Mouse (Mus musculus) olfactory bulb, adult 2 months (tissue): ENCODE measurements at regions not wholly inside any gene's neighbourhood (a gene's known extent, or its start where the extent isn't known, plus 50 kb on each side); places are given as distances from the start of the nearest gene placed in this dataset.

Source experiments
- CTCF ChIP-seq: fragments of 200-500 bp; IDR thresholded peaks from 2 replicates; pipeline ENCODE4 v1.5.1; 2012; ENCODE audit warnings: low read depth, mild to moderate bottlenecking, low read length, moderate library complexity; ENCODE audit not compliant: insufficient read depth
- POLR2A ChIP-seq: fragments of 200-500 bp; IDR thresholded peaks from 2 replicates; pipeline ENCODE4 v1.6.1; 2012; ENCODE audit warnings: mild to moderate bottlenecking, low read depth, low read length, moderate library complexity; ENCODE audit not compliant: insufficient read depth

DNA sequence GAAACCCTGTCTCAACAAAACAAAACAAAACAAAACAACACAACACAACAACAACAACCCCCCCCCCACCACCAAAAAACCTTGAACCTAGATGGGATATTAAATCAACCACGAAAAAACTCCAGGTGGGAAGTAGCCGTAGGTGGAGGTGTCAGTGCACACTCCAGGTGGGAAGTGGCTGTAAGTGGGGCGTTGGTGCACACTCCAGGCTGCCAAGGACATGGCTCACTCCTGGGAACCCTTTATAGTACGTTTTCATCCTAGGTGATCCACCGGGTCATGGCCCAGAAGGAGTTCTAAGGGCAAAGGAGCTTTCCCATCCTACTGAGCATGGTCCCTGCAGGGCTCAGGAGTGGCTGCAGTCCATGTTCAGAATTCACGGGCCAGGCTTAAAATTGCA is 133.4 kb upstream of the Klf14 start:
- TF ChIP-seq CTCF (no peak), POLR2A (no peak)
